Mouse (Mus musculus) C2C12 (cell line): ENCODE data around the gene Gpr3.

Experiments
- CEBPB ChIP-seq: IDR thresholded peaks from one replicate; pipeline ENCODE4 v1.6.1; 2011; ENCODE audit warnings: low read depth, mild to moderate bottlenecking, control low read depth, moderate library complexity
- CTCF ChIP-seq: IDR thresholded peaks from one replicate; pipeline ENCODE4 v1.5.1; 2011; ENCODE audit not compliant: control insufficient read depth, insufficient read depth, insufficient read length
- MAX ChIP-seq: IDR thresholded peaks from one replicate; pipeline ENCODE4 v1.6.1; 2011; ENCODE audit warnings: mild to moderate bottlenecking, control low read depth
- USF1 ChIP-seq: IDR thresholded peaks from one replicate; pipeline ENCODE4 v1.6.1; 2011; ENCODE audit warnings: low read depth, mild to moderate bottlenecking, control low read depth, moderate library complexity

DNA sequence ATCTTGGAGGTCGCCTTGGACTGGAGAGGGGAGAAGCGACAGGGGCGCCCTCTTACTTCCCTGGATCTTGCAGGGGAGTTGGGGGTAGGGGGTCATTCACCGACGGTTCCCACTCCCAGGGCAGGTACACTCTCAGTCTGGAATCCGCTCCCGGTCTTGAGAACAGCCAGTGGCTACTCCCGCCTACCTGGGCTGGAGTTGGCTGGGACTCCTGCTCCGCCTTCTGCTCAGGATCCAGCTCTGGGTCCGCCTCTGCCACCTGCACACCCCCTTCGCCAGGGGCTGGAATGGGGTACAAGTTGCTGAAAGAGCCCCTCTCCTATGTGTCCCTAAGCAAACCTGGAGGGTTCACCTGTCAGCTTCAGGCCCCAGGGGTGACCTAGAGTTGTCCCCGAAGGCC, 44.9 kb upstream of the Gpr3 start:
- TF ChIP-seq CTCF: no peak
- TF ChIP-seq MAX: no peak
- TF ChIP-seq USF1: no peak
- no peak for TF ChIP-seq CEBPB
